Mouse (Mus musculus) embryonic facial prominence, embryonic 15.5 days (tissue): ENCODE data around the gene Cxcr1. TPM values are rescaled to one million over a fixed set of nuclear protein-coding genes. Genes with fewer than 3 reads are reported as not detected.

Experiments used
- ATAC-seq: fragments of 200-750 bp; cut with Nextera tagmentation; 2 replicates; pipeline ENCODE4 v1.8.0; 2017; ENCODE audit warnings: low read depth, moderate TSS enrichment; ENCODE audit not compliant: insufficient number of reproducible peaks, low FRiP score, low TSS enrichment
- H3K27ac ChIP-seq: fragments of 300-500 bp; sonication (generic); replicated peaks from 2 replicates; pipeline ENCODE4 v1.5.1; 2015; ENCODE audit warnings: mild to moderate bottlenecking, inconsistent platforms
- H3K27me3 ChIP-seq: fragments of 300-500 bp; sonication (generic); 2 replicates; pipeline ENCODE4 v1.6.1; 2015; ENCODE audit warnings: inconsistent platforms
- H3K36me3 ChIP-seq: fragments of 300-500 bp; sonication (generic); 2 replicates; pipeline ENCODE4 v1.6.1; 2015; ENCODE audit warnings: mild to moderate bottlenecking, inconsistent platforms
- H3K4me1 ChIP-seq: fragments of 300-500 bp; sonication (generic); 2 replicates; pipeline ENCODE4 v1.6.1; 2015; ENCODE audit warnings: inconsistent platforms
- H3K4me2 ChIP-seq: fragments of 300-500 bp; sonication (generic); replicated peaks from 2 replicates; pipeline ENCODE4 v1.6.1; 2015; ENCODE audit warnings: mild to moderate bottlenecking, inconsistent platforms
- H3K4me3 ChIP-seq: fragments of 300-500 bp; sonication (generic); replicated peaks from 2 replicates; pipeline ENCODE4 v1.5.1; 2015; ENCODE audit warnings: mild to moderate bottlenecking, inconsistent platforms
- H3K9ac ChIP-seq: fragments of 300-500 bp; sonication (generic); 2 replicates; pipeline ENCODE4 v1.6.1; 2015; ENCODE audit warnings: inconsistent platforms
- H3K9me3 ChIP-seq: fragments of 300-500 bp; sonication (generic); replicated peaks from 2 replicates; pipeline ENCODE4 v1.6.1; 2016; ENCODE audit warnings: inconsistent platforms
- WGBS: fragments of 180-500 bp; shearing (Covaris S2); methylation state at CpG from one replicate; pipeline ENCODE4 v1.1.7; 2015; 5-methylcytosine and 5-hydroxymethylcytosine counted together
- polyA plus RNA-seq: library from polyadenylated mRNA; unstranded; fragments of >200 nt; fragmentation: Nextera tagmentation; extraction: Ambion mirVana; gene quantifications from 2 replicates; pipeline ENCODE4 v1.2.1, GENCODE M21; 2015

Gene Cxcr1
- not detected in 2 replicates for polyA plus RNA-seq

GRCm38 (mm10) chr1:74194445-74194844 lies at the start of gene Cxcr1:
Gene Cxcr1, minus strand, starts transcription at chr1:74194631.
- Histone ChIP-seq H3K36me3 (no peaks in the 10 kb centered on the region), H3K9me3 (no peaks in the 10 kb centered on the region), H3K9ac (no peak within 1 kb of the TSS), H3K27me3 (no peaks in the 10 kb centered on the region), H3K4me1 (peaks cover 9% of the 10 kb centered on the region), H3K4me3 (no peak within 1 kb of the TSS), H3K4me2 (no peak within 1 kb of the TSS), H3K27ac (no peak within 1 kb of the TSS)
- ATAC-seq: no peak
- WGBS: 72% methylated on average over 8 of the region's 8 CpGs

DNA sequence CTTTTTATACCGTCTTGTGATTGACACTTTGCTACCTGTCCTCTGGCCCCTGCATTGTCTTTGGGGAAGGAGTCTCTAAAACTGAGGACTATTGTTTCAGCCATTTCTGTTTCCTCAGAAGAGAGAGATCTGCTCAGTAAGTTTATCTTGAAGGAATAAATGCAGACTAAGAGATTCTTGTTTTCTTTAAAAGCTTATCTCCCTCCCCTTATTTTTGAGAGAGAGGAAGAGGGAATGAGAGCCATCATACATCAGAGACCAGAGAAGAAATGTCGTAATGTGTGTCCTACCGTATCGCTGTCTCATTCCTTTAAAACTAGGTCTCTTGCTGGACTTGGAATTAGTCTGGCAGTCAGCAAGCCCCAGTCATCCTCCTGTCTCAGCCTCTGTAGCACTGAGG lies 46.4 kb upstream of the Cxcr1 start:
- Histone ChIP-seq H3K9ac (no peak overlapping the region), H3K4me1 (peaks cover 40% of the 10 kb centered on the region), H3K4me2 (no peak overlapping the region), H3K4me3 (no peak overlapping the region), H3K27me3 (no peaks in the 10 kb centered on the region), H3K9me3 (no peaks in the 10 kb centered on the region), H3K27ac (peak overlapping the region; percentile 58; the same call in 1 of the 2 replicates), H3K36me3 (0 out of 2 replicates have a peak, but pooled peaks cover 1% of the 10 kb centered on the region)
- 71% methylated on average over 4 of the region's 4 CpGs for WGBS
- no peak for ATAC-seq

GRCm38 (mm10) chr1:74240311-74240710 lies 45.9 kb upstream of the Cxcr1 start:
- 27% methylated on average over 6 of the region's 6 CpGs for WGBS
- H3K36me3 ChIP-seq: no peaks in the 10 kb centered on the region
- no peak overlapping the region for H3K9ac ChIP-seq
- H3K4me2 ChIP-seq: no peak overlapping the region
- H3K27ac ChIP-seq: peak overlapping the region; percentile 58
- no peak overlapping the region for H3K4me3 ChIP-seq
- H3K27me3 ChIP-seq: no peaks in the 10 kb centered on the region
- peaks cover 40% of the 10 kb centered on the region for H3K4me1 ChIP-seq
- no peak for ATAC-seq
- H3K9me3 ChIP-seq: no peaks in the 10 kb centered on the region

DNA sequence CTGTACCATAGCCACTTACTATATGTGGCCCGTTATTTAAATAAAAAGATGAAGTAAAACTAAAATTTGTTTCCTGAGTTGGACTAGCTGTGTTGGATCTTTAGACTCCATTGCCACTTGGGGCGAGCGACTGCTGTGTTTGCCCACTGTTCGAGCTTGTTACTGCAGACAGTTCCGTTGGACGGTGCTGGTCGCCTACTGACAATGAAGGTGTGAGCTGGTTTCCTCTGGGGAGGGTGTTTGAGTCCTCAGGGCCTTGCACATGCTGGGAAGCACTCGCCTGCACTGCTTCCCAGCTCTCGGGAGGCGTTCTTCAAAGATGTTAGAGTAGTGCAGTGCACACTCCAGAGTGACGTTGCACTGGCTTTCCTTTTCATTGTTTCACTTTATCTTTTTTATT lies 45.2 kb upstream of the Cxcr1 start:
- peaks cover 40% of the 10 kb centered on the region for H3K4me1 ChIP-seq
- 0 out of 2 replicates have a peak overlapping the region, but pooled peaks have one; percentile 10 for H3K4me2 ChIP-seq
- ATAC-seq: no peak
- H3K27ac ChIP-seq: 0 out of 2 replicates have a peak overlapping the region, but pooled peaks have one; percentile 58
- H3K9ac ChIP-seq: no peak overlapping the region; the same call in 1 of the 2 replicates
- no peaks in the 10 kb centered on the region for H3K9me3 ChIP-seq
- no peaks in the 10 kb centered on the region for H3K36me3 ChIP-seq
- WGBS: 46% methylated on average over 11 of the region's 11 CpGs
- no peaks in the 10 kb centered on the region for H3K27me3 ChIP-seq
- H3K4me3 ChIP-seq: 0 out of 2 replicates have a peak overlapping the region, but pooled peaks have one; percentile 4

DNA sequence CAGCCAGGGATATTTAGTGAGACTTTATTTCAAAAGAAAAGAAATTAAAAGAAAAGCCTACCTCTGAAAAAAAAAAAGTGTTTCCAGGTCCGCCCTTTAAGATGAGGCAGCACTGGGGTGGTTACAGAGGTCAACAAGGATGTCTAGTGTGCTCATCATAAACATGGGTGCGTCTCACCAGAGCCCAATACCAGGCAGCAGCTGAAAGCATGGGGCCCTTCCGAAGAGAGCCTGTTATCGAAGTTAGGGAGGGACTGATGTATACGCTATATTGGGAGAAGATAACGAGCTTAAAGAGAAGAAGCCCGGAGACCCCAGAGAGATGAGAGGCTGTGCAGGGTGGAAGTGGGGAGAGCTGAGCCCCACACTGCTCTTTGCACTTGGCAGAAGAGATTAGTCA lies 44.7 kb upstream of the Cxcr1 start:
- peak overlapping the region; percentile 23; the same call in 1 of the 2 replicates for H3K4me2 ChIP-seq
- H3K36me3 ChIP-seq: no peaks in the 10 kb centered on the region
- ATAC-seq: no peak
- no peak overlapping the region for H3K27ac ChIP-seq
- no peaks in the 10 kb centered on the region for H3K27me3 ChIP-seq
- peaks cover 40% of the 10 kb centered on the region for H3K4me1 ChIP-seq
- WGBS: 50% methylated on average over 7 of the region's 7 CpGs
- no peaks in the 10 kb centered on the region for H3K9me3 ChIP-seq
- 0 out of 2 replicates have a peak overlapping the region, but pooled peaks have one; percentile 4 for H3K4me3 ChIP-seq
- H3K9ac ChIP-seq: no peak overlapping the region; the same call in 1 of the 2 replicates

GRCm38 (mm10) chr1:74238136-74238535 lies 43.7 kb upstream of the Cxcr1 start:
- H3K27ac ChIP-seq: peak overlapping the region; percentile 66; the same call in 1 of the 2 replicates
- 37% methylated on average over 1 of the region's 1 CpGs for WGBS

GRCm38 (mm10) chr1:74237671-74238070 lies 43.2 kb upstream of the Cxcr1 start:
- Histone ChIP-seq H3K9me3 (no peaks in the 10 kb centered on the region), H3K27me3 (no peaks in the 10 kb centered on the region), H3K9ac (peak overlapping the region; percentile 93), H3K27ac (peak overlapping the region; percentile 66), H3K4me2 (peak overlapping the region; percentile 66), H3K4me1 (peaks cover 40% of the 10 kb centered on the region), H3K36me3 (no peaks in the 10 kb centered on the region), H3K4me3 (peak overlapping the region; percentile 97)
- no peak for ATAC-seq
- 20% methylated on average over 5 of the region's 5 CpGs for WGBS

More at GRCm38 (mm10) chr1:74238136-74238535, 43.7 kb upstream of the Cxcr1 start:
- no peaks in the 10 kb centered on the region for H3K36me3 ChIP-seq
- peak overlapping the region; percentile 97 for H3K4me3 ChIP-seq
- H3K27me3 ChIP-seq: no peaks in the 10 kb centered on the region
- H3K9ac ChIP-seq: no peak overlapping the region
- H3K9me3 ChIP-seq: no peaks in the 10 kb centered on the region
- no peak for ATAC-seq
- peak overlapping the region; percentile 66 for H3K4me2 ChIP-seq
- peaks cover 40% of the 10 kb centered on the region for H3K4me1 ChIP-seq

DNA sequence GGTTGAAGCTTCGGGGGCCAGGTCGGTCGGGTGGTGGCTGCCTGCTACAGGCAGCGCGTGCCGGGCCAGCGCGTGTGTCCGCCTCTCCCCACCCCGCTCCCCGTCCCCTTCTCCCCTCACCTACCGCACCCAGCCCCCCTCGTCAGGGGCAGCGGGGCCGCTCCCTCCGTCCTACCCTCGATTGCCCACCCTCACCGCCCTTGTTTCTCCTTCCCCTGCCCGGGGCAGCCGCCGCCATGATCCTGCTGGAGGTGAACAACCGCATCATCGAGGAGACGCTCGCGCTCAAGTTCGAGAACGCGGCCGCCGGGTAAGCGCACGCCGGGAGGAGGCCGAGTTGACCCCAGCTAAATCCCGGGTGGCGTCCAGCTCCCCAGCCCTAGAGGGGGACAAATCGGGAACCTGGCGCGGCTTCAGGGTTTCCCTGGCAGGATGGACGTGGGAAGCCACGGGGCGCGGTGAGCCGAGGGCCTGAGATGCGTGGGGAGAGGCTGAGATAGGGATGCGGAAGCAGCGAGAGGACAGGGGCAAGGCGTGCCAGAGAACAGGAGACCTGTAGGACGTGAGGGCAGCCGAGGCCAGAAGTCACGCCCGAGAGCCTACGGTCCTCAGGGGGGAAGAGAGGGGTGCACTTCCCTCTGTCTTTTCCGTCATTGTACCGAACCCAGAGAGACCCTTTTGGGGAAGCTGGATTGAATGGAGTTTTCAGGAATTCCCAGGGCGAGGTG lies 42.3 kb upstream of the Cxcr1 start:
- Histone ChIP-seq H3K4me2 (peak overlapping the region; percentile 66), H3K4me3 (peak overlapping the region; percentile 97), H3K4me1 (peaks cover 40% of the 10 kb centered on the region), H3K27ac (peak overlapping the region; percentile 91), H3K36me3 (no peaks in the 10 kb centered on the region), H3K27me3 (no peaks in the 10 kb centered on the region), H3K9me3 (no peaks in the 10 kb centered on the region), H3K9ac (peak overlapping the region; percentile 93)
- ATAC-seq: peak; percentile 74; the same call in 1 of the 2 replicates
- WGBS: under 1% methylated on average over 44 of the region's 57 CpGs

DNA sequence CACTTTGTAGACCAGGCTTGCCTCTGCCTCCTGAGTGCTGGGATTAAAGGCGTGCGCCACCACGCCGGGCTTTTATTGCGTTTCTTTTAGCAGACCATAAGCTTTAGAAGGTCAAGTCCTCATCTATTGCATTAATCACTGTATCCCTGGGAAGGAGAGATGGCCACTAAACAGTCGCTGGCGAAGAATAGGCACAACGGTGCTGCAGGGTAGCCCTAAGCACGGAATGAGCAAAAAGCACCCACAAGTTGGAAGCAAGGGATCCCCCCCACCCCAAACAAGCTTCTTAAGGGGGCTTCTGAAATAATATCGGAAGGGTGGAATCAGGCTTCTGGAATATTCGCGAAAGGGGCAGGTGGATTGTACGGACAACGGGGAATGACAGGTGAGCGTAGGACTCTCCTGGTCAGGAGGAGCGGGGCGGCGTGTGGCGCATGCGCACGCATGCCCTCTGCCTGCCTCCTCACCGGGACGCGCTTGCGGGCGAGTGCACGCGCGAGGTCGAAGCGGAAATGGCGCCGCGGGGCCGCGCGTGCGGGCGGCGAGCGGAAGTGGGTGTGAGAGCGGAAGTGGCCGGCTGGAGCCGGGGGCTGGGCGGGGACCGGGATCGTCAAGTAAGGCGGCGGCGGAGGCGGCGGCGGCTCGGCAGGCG lies 41.6 kb upstream of the Cxcr1 start, which contains the start of gene Arpc2:
Gene Arpc2 (plus strand): TSS at position 147 of the 652 bp plus-strand sequence.
- Histone ChIP-seq H3K4me3 (peak within 1 kb of the TSS; percentile 97), H3K9me3 (no peaks in the 10 kb centered on the region), H3K27me3 (no peaks in the 10 kb centered on the region), H3K27ac (peak within 1 kb of the TSS; percentile 91), H3K36me3 (no peaks in the 10 kb centered on the region), H3K4me1 (peaks cover 38% of the 10 kb centered on the region), H3K9ac (peak within 1 kb of the TSS; percentile 93), H3K4me2 (peak within 1 kb of the TSS; percentile 66)
- WGBS: 2% methylated on average over 44 of the region's 55 CpGs
- ATAC-seq: peak; percentile 93

DNA sequence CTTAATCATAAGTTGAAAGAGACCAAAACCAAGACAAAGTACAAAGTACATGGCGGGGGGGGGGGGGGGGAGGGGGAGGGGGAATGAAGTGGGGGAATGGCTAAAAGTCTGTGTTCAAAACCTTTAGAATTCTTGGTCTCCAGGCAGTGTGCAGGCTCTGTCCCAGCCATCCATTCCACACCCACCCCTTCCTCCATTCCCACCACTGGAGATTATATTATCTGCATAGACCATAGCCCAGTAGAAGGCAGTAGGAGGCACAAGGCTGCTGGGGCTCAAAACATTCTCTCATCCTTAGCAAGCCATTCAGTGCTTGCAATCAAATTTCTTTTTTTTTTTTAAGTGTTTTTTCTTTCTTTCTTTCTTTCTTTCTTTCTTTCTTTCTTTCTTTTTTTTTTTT lies 36.6 kb upstream of the Cxcr1 start:
- H3K9ac ChIP-seq: no peak overlapping the region
- ATAC-seq: no peak
- H3K4me1 ChIP-seq: no peaks in the 10 kb centered on the region

DNA sequence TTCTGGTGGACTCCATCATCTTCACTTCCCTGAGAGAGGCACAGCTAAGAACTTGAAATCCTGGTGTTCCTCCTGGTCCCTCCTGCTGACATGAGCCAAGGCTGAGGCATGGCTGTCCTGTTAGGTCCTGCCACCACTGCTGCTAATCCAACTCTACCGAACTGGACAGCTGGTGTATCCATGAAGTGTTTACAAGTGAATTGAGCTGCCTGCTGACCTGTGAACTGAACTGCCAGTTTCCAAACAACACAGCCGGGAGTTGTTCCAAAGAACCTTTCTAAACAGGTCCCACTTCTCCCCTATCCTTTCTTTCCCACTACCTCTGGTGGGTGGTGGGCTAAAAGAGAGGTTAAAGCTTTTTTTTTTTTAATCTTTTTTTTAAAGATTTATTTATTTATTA lies 35.5 kb upstream of the Cxcr1 start:
- H3K27me3 ChIP-seq: no peaks in the 10 kb centered on the region
- H3K4me1 ChIP-seq: no peaks in the 10 kb centered on the region
- no peak overlapping the region for H3K9ac ChIP-seq
- 70% methylated on average over 2 of the region's 2 CpGs for WGBS
- no peaks in the 10 kb centered on the region for H3K9me3 ChIP-seq
- H3K4me3 ChIP-seq: no peak overlapping the region
- no peak for ATAC-seq
- no peak overlapping the region for H3K27ac ChIP-seq
- H3K36me3 ChIP-seq: no peaks in the 10 kb centered on the region
- no peak overlapping the region for H3K4me2 ChIP-seq

More for the DNA sequence above, 36.6 kb upstream of the Cxcr1 start:
- 67% methylated on average over 1 of the region's 1 CpGs for WGBS
- H3K36me3 ChIP-seq: no peaks in the 10 kb centered on the region
- H3K27me3 ChIP-seq: no peaks in the 10 kb centered on the region
- no peak overlapping the region for H3K4me3 ChIP-seq
- no peaks in the 10 kb centered on the region for H3K9me3 ChIP-seq
- H3K27ac ChIP-seq: no peak overlapping the region
- H3K4me2 ChIP-seq: no peak overlapping the region
